Mouse (Mus musculus) heart, adult 2 months (tissue): ENCODE measurements around the gene Dpysl5.

Source experiments
- CTCF ChIP-seq: fragments of 200-600 bp; IDR thresholded peaks from 2 replicates; pipeline ENCODE4 v1.8.1; 2022; ENCODE audit warnings: antibody characterized with exemption, mild to moderate bottlenecking, moderate library complexity
- EP300 ChIP-seq: fragments of 200-500 bp; IDR thresholded peaks from 2 replicates; pipeline ENCODE4 v1.6.1; 2011; ENCODE audit warnings: low read depth, low read length, control low read depth; ENCODE audit not compliant: insufficient read depth
- POLR2A ChIP-seq: fragments of 200-500 bp; IDR thresholded peaks from 2 replicates; pipeline ENCODE4 v1.6.1; 2011; ENCODE audit warnings: mild to moderate bottlenecking, low read depth, low read length, control low read depth; ENCODE audit not compliant: insufficient read depth

- no peak for TF ChIP-seq EP300
- TF ChIP-seq CTCF: no peak
- no peak for TF ChIP-seq POLR2A
Observed at GRCm38 (mm10) chr5:30822689-30823088, 111.3 kb downstream of the Dpysl5 start.
